Mouse (Mus musculus) lung, adult 2 months (tissue): Measurements from ENCODE around the gene Serpina1f.

Experiments
- CTCF ChIP-seq: fragments of 200-500 bp; IDR thresholded peaks from 2 replicates; pipeline ENCODE4 v1.5.1; 2011; ENCODE audit warnings: mild to moderate bottlenecking, low read length, control low read depth; ENCODE audit not compliant: insufficient read depth
- POLR2A ChIP-seq: fragments of 200-500 bp; IDR thresholded peaks from 2 replicates; pipeline ENCODE4 v1.6.1; 2011; ENCODE audit warnings: low read depth, mild to moderate bottlenecking, control low read depth, low read length, borderline replicate concordance; ENCODE audit errors: extremely low read depth

- TF ChIP-seq CTCF (peak; percentile 26; the same call in 1 of the 2 replicates), POLR2A (no peak)
Observed at GRCm38 (mm10) chr12:103711537-103711936, 16.2 kb upstream of the Serpina1f start.
